Mouse (Mus musculus) liver, postnatal 0 days (tissue): ENCODE data around the gene Macrod2. TPM values are rescaled to one million over a fixed set of nuclear protein-coding genes. Genes with fewer than 3 reads are reported as not detected.

Experiments used
- ATAC-seq: fragments of 200-750 bp; cut with Nextera tagmentation; 2 replicates; pipeline ENCODE4 v1.8.0; 2017; ENCODE audit warnings: mild to moderate bottlenecking, moderate library complexity
- DNase-seq: peaks from one replicate; pipeline ENCODE4 v3.0.0-alpha.2; 2016
- H3K27ac ChIP-seq: fragments of 300-500 bp; sonication (generic); 2 replicates; pipeline ENCODE4 v1.5.1; 2014; ENCODE audit warnings: antibody characterized with exemption, moderate library complexity, mild to moderate bottlenecking, low read depth
- H3K27me3 ChIP-seq: fragments of 300-500 bp; sonication (generic); 2 replicates; pipeline ENCODE4 v1.6.1; 2014; ENCODE audit warnings: low read length, control low read depth, mixed read lengths; ENCODE audit not compliant: insufficient read depth
- H3K36me3 ChIP-seq: fragments of 300-500 bp; sonication (generic); replicated peaks from 2 replicates; pipeline ENCODE4 v1.6.1; 2014; ENCODE audit warnings: mild to moderate bottlenecking, control low read depth, low read length, moderate library complexity, mixed read lengths; ENCODE audit not compliant: insufficient read depth
- H3K4me1 ChIP-seq: fragments of 300-500 bp; sonication (generic); 2 replicates; pipeline ENCODE4 v1.6.1; 2014; ENCODE audit warnings: antibody characterized with exemption, mild to moderate bottlenecking, control low read depth; ENCODE audit not compliant: insufficient read depth
- H3K4me2 ChIP-seq: fragments of 300-500 bp; sonication (generic); 2 replicates; pipeline ENCODE4 v1.6.1; 2014; ENCODE audit warnings: low read depth, mild to moderate bottlenecking, low read length, moderate library complexity, mixed read lengths
- H3K4me3 ChIP-seq: fragments of 300-500 bp; sonication (generic); 2 replicates; pipeline ENCODE4 v1.5.1; 2014; ENCODE audit warnings: low read depth, low read length
- H3K9ac ChIP-seq: fragments of 300-500 bp; sonication (generic); replicated peaks from 2 replicates; pipeline ENCODE4 v1.6.1; 2014; ENCODE audit warnings: mild to moderate bottlenecking, moderate library complexity
- H3K9me3 ChIP-seq: fragments of 300-500 bp; sonication (generic); 2 replicates; pipeline ENCODE4 v1.6.1; 2016; ENCODE audit warnings: mild to moderate bottlenecking, control low read depth, low read length, mixed read lengths
- CTCF ChIP-seq: sonication (generic); IDR thresholded peaks from 2 replicates; pipeline ENCODE4 v1.5.1; 2016; ENCODE audit warnings: antibody characterized with exemption, low read depth
- EP300 ChIP-seq: IDR thresholded peaks from 2 replicates; pipeline ENCODE4 v1.6.1; 2016; ENCODE audit warnings: antibody characterized with exemption, low read depth, mild to moderate bottlenecking
- WGBS: fragments of 180-500 bp; shearing (Covaris S2); extraction: QIAGEN DNeasy Blood & Tissue Kit; methylation state at CpG from one replicate; pipeline ENCODE4 v1.1.7; 2014; ENCODE audit not compliant: insufficient replicate concordance; 5-methylcytosine and 5-hydroxymethylcytosine counted together
- polyA plus RNA-seq: library from polyadenylated mRNA; unstranded; fragments of >200 nt; fragmentation: Nextera tagmentation; extraction: Ambion mirVana; gene quantifications from 2 replicates; pipeline ENCODE4 v1.2.1, GENCODE M21; 2015

The Macrod2 gene
- polyA plus RNA-seq, 1 experiment from 2014 or later: 9.3 TPM

- ATAC-seq (no peak), DNase-seq (no peak)
- Histone ChIP-seq H3K27me3 (no peaks in the 10 kb centered on the region), H3K9me3 (no peaks in the 10 kb centered on the region), H3K4me3 (no peak overlapping the region), H3K27ac (no peak overlapping the region), H3K9ac (no peak overlapping the region), H3K4me2 (no peak overlapping the region), H3K36me3 (no peaks in the 10 kb centered on the region), H3K4me1 (no peaks in the 10 kb centered on the region)
- no peak for TF ChIP-seq EP300
- no peak for TF ChIP-seq CTCF
- 84% methylated on average over 5 of the region's 5 CpGs for WGBS
These were observed 472.0 kb downstream of the Macrod2 start for GRCm38 (mm10) chr2:140867116-140867515.

GRCm38 (mm10) chr2:140885176-140885575, 490.1 kb downstream of the Macrod2 start:
- Histone ChIP-seq H3K4me2 (no peak overlapping the region), H3K9ac (no peak overlapping the region), H3K4me3 (no peak overlapping the region), H3K9me3 (no peaks in the 10 kb centered on the region), H3K27ac (no peak overlapping the region), H3K4me1 (no peaks in the 10 kb centered on the region), H3K36me3 (no peaks in the 10 kb centered on the region), H3K27me3 (no peaks in the 10 kb centered on the region)
- ATAC-seq (no peak), DNase-seq (no peak)
- TF ChIP-seq EP300: no peak
- no peak for TF ChIP-seq CTCF

DNA sequence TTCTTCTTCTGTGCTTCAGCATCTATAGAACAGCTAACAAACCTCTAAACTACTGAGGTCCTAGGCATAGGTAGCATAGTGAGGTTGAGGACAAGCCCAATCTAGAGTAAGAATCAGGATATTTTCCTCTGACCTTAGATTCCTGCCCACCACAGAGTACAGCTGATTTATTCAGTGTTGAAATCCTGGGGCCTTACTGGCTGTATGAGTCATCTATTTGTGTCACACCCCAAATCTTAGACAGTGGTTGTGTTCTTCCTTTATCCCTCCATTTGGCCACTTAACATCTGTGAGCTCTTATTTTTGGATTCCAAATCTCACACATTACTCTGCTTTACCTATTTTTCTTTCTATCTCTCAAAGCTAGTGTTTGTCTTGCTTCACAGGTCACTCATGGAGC, 495.6 kb downstream of the Macrod2 start:
- no peaks in the 10 kb centered on the region for H3K27me3 ChIP-seq
- H3K4me2 ChIP-seq: no peak overlapping the region
- no peaks in the 10 kb centered on the region for H3K36me3 ChIP-seq
- no peak overlapping the region for H3K9ac ChIP-seq
- ATAC-seq: no peak
- H3K27ac ChIP-seq: no peak overlapping the region
- TF ChIP-seq CTCF (no peak), EP300 (no peak)
- no peaks in the 10 kb centered on the region for H3K4me1 ChIP-seq
- H3K9me3 ChIP-seq: no peaks in the 10 kb centered on the region
- no peak for DNase-seq
- no peak overlapping the region for H3K4me3 ChIP-seq

DNA sequence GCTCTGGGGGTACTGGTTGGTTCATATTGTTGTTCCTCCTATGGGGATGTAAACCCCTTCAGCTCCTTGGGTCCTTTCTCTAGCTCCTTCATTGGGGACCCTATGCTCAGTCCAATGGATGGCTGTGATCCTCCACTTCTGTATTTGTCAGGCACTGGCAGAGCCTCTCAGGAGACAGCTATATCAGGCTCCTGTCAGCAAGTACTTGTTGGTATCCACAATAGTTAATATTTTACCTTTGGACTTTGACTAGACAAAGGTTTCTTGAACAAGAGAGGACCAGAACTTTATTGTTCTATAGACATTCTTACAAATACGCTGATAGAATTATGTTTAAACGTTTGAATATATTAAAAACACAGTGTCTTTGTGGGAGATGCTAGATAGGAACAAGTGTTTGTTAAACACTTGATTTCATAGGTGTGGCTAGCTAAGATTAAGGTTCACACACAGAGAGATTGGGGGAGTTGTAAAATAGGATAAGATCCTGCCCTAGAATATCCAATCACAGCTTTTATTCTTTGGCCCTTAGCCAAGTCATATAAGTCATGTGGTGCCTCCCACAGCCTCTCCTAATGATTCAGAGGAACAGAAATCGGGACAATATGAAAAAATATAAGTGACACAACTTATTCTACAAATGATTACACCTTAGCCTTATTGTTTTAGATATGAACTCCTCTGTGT, 501.4 kb downstream of the Macrod2 start:
- no peak overlapping the region for H3K27ac ChIP-seq
- no peak overlapping the region for H3K9ac ChIP-seq
- H3K4me2 ChIP-seq: no peak overlapping the region
- DNase-seq: no peak
- ATAC-seq: no peak
- no peak overlapping the region for H3K4me3 ChIP-seq
- H3K36me3 ChIP-seq: no peaks in the 10 kb centered on the region
- TF ChIP-seq CTCF: no peak
- no peak for TF ChIP-seq EP300
- no peaks in the 10 kb centered on the region for H3K27me3 ChIP-seq
- H3K9me3 ChIP-seq: no peaks in the 10 kb centered on the region
- WGBS: 70% methylated on average over 3 of the region's 3 CpGs
- H3K4me1 ChIP-seq: no peaks in the 10 kb centered on the region

GRCm38 (mm10) chr2:140898408-140898985, 503.4 kb downstream of the Macrod2 start:
- no peak for TF ChIP-seq EP300
- TF ChIP-seq CTCF: no peak
- Histone ChIP-seq H3K36me3 (no peaks in the 10 kb centered on the region), H3K27ac (no peak overlapping the region), H3K4me1 (no peaks in the 10 kb centered on the region), H3K4me3 (no peak overlapping the region), H3K4me2 (no peak overlapping the region), H3K9ac (no peak overlapping the region), H3K27me3 (no peaks in the 10 kb centered on the region), H3K9me3 (no peaks in the 10 kb centered on the region)
- 75% methylated on average over 7 of the region's 7 CpGs for WGBS
- no peak for DNase-seq
- ATAC-seq: no peak

DNA sequence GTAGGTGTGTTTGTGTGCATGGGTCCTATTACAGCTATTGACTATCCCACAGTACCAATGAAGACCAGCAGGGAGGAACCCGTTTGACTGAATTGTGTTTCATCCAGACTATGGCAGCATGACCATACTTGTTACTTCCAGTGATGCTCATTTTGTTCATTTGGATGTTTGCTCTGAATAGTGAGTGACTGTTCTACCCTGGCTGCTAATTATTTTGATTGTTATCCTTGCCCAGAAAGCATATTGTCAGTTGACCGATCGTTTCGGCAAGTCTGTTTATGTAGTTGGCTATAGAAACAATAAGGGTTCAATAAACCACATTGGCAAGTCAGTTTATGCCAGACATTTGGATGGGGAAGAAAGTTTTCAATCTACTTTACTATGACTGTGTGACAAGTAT, 510.2 kb downstream of the Macrod2 start:
- no peak for ATAC-seq
- no peak for DNase-seq
- H3K36me3 ChIP-seq: no peaks in the 10 kb centered on the region
- H3K9ac ChIP-seq: no peak overlapping the region
- TF ChIP-seq EP300 (no peak), CTCF (no peak)
- H3K4me1 ChIP-seq: no peaks in the 10 kb centered on the region
- WGBS: 83% methylated on average over 4 of the region's 4 CpGs
- H3K4me3 ChIP-seq: no peak overlapping the region
- no peak overlapping the region for H3K4me2 ChIP-seq
- H3K9me3 ChIP-seq: no peaks in the 10 kb centered on the region
- H3K27me3 ChIP-seq: no peaks in the 10 kb centered on the region
- no peak overlapping the region for H3K27ac ChIP-seq

DNA sequence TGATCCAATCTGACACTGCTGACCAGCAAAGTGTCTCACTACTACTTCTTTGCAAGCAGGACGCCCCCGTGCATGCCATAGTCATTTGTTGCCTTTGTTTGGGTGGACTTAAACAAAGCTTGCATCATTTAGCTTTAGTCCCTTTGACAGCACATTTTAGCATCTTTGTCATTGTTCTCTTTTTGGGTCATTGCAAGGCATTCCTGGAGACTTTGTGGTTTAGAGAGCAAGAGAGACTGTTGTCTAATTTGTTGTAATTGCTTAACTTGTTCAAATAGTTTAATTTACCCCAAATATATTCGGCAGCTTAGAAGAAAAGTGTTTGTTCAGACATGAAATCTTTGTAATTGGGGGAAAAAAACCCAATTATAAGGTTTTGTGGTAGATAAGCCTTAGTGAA, 511.0 kb downstream of the Macrod2 start:
- H3K27ac ChIP-seq: no peak overlapping the region
- DNase-seq (no peak), ATAC-seq (no peak)
- H3K36me3 ChIP-seq: no peaks in the 10 kb centered on the region
- no peaks in the 10 kb centered on the region for H3K27me3 ChIP-seq
- WGBS: 66% methylated on average over 3 of the region's 3 CpGs
- no peaks in the 10 kb centered on the region for H3K4me1 ChIP-seq
- H3K9me3 ChIP-seq: no peaks in the 10 kb centered on the region
- no peak for TF ChIP-seq EP300
- no peak for TF ChIP-seq CTCF
- no peak overlapping the region for H3K9ac ChIP-seq
- H3K4me2 ChIP-seq: no peak overlapping the region
- H3K4me3 ChIP-seq: no peak overlapping the region
